Mouse (Mus musculus): ENCODE measurements around the gene Bicd1. TPM values are rescaled to one million over a fixed set of nuclear protein-coding genes. Genes with fewer than 3 reads are reported as not detected.

Bicd1 gene
- polyA plus RNA-seq, 2 experiments from 2014 or later = 20.1 to 21.6 TPM

DNA sequence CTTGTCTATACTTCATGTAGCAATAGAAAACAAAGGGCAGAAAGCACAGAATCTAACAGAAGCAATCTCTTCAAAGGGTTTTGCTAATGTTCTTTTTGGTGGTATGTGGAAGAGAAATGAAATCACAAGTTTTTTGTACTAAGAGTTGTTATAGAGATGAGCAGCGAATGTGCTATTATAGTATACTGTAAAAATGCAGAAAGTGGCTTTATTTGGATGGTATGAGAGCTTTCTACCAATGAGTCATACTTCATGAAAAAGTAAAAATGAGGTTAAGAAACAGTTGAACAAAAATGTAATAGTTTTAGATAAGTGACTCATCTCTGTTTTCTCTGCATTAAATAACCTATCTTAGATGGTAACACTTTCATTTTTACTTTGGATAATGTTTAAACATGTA is 165.6 kb downstream of the Bicd1 start:
- no peak for ATAC-seq

DNA sequence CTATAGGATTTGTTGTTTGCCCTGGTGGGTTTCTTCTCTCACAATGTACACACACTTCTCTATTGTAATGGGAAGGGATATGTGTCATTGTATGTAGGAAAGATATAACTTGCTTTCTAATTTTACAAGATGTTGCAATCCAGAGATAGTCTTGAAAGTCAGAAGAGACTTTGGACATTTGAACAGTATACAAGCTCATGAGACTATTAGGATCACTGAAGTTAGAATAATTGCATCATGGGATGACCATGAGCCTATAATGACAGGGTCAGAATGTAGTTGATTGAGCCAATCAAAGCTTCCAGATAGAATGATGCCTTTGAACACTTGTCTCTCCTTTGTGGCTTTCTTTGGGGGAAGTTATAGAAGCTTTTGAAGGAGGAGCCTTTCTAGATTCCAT is 171.4 kb downstream of the Bicd1 start:
- ATAC-seq = no peak

- peak; percentile 23 for ATAC-seq
These were observed 177.2 kb downstream of the Bicd1 start for GRCm38 (mm10) chr6:149585708-149586504.

Other genes starting within 250 kb of the Bicd1 start
- gene Amn1, start 220.2 kb upstream of the Bicd1 start, polyA plus RNA-seq (2017; shearing (Covaris generic)) = 10 to 100 TPM; 22.2 to 26.2 TPM
- 100 to 1,000 TPM; 268 to 366 TPM for gene Resf1, start 99.5 kb upstream of the Bicd1 start, polyA plus RNA-seq (2017; shearing (Covaris generic))

Measured in CD4-positive, CD25-positive, alpha-beta regulatory T cell, adult 4 months (primary cell).